Mouse (Mus musculus): ENCODE data around the gene Serpine1. TPM values are rescaled to one million over a fixed set of nuclear protein-coding genes. Genes with fewer than 3 reads are reported as not detected.

Gene Serpine1
- total and polyA plus RNA-seq, 3 experiments = 1.9 to 92.3 (median 18.6) TPM

GRCm38 (mm10) chr5:137028561-137029272, 43.4 kb downstream of the Serpine1 start:
- no peak overlapping the region; the same call in 1 of the 2 replicates for H3K4me3 ChIP-seq (ENCODE audit: low read depth, low read length)
- TF ChIP-seq GATA1 (IDR thresholded peaks at IDR 0.05; ENCODE audit: borderline replicate concordance, low read length) = no peak
- no peaks in the 10 kb centered on the region for H3K36me3 ChIP-seq (replicated peaks)
- ATAC-seq (ENCODE audit: extremely low read depth, insufficient number of reproducible peaks, low FRiP score, poor library complexity, severe bottlenecking) (no peak), DNase-seq (ENCODE audit: low spot score) (no peak)
- H3K4me1 ChIP-seq (ENCODE audit: insufficient read depth, low read depth, low read length) = peaks cover 64% of the 10 kb centered on the region
- H3K9me3 ChIP-seq (replicated peaks) = peaks cover 8% of the 10 kb centered on the region
- peaks cover 80% of the 10 kb centered on the region for H3K27me3 ChIP-seq (ENCODE audit: insufficient read depth, low read length)

DNA sequence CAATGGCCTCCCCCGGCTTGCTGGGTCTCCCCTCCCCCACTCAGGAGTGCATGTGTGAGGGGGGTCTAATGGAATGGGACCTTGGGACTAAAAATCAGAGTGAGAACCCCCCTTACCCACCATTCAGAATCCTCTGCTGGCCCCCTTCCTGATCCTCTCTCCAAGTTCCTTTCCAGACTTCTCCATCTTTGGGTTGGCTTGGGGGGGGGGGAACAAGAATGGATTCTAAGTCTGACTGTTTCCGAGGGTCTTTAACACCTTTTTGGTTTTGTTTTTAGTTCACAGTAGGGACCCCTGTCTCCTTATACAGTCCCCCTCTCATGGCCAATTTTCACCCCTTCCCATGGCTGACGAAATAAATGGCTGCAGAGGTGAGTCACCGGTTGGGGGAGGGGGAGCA, 46.0 kb downstream of the Serpine1 start, which contains the start of gene Vgf:
Gene Vgf, plus strand, starts transcription at position 301 of the 400 bp plus-strand sequence.
- H3K9me3 ChIP-seq (replicated peaks) = peaks cover 7% of the 10 kb centered on the region
- DNase-seq (ENCODE audit: low spot score) = no peak
- H3K4me3 ChIP-seq (ENCODE audit: low read depth, low read length) = no peak within 1 kb of the TSS; the same call in 1 of the 2 replicates
- H3K4me1 ChIP-seq (ENCODE audit: insufficient read depth, low read depth, low read length) = peaks cover 38% of the 10 kb centered on the region
- no peaks in the 10 kb centered on the region for H3K36me3 ChIP-seq (replicated peaks)
- peaks cover 75% of the 10 kb centered on the region for H3K27me3 ChIP-seq (ENCODE audit: insufficient read depth, low read length)
- ATAC-seq (ENCODE audit: extremely low read depth, insufficient number of reproducible peaks, low FRiP score, poor library complexity, severe bottlenecking) = no peak
- TF ChIP-seq POLR2AphosphoS5 (IDR thresholded peaks at IDR 0.05; ENCODE audit: insufficient replicate concordance, low read depth, low read length) (no peak), GATA2 (IDR thresholded peaks at IDR 0.05; ENCODE audit: borderline replicate concordance, low read depth, low read length) (no peak), TAL1 (conservative IDR thresholded peaks at IDR 0.05; ENCODE audit: low read depth, low read length) (no peak), GATA1 (IDR thresholded peaks at IDR 0.05; ENCODE audit: borderline replicate concordance, low read length) (no peak)

- peak; percentile 54; the same call in 1 of the 2 replicates for ATAC-seq (ENCODE audit: extremely low read depth, insufficient number of reproducible peaks, low FRiP score, poor library complexity, severe bottlenecking)
- Histone ChIP-seq H3K4me1 (ENCODE audit: insufficient read depth, low read depth, low read length) (peaks cover 30% of the 10 kb centered on the region), H3K4me3 (ENCODE audit: low read depth, low read length) (no peak overlapping the region; the same call in 1 of the 2 replicates), H3K36me3 (replicated peaks) (no peaks in the 10 kb centered on the region), H3K9me3 (replicated peaks) (0 out of 2 replicates have a peak, but pooled peaks cover 3% of the 10 kb centered on the region), H3K27me3 (ENCODE audit: insufficient read depth, low read length) (peaks cover 67% of the 10 kb centered on the region)
- peak; percentile 72 for DNase-seq (ENCODE audit: low spot score)
- TF ChIP-seq TAL1 (conservative IDR thresholded peaks at IDR 0.05; ENCODE audit: low read depth, low read length) (no peak), GATA1 (IDR thresholded peaks at IDR 0.05; ENCODE audit: borderline replicate concordance, low read length) (no peak), CTCF (IDR thresholded peaks at IDR 0.05; ENCODE audit: low read depth, low read length) (peak; percentile 93)
Measured at GRCm38 (mm10) chr5:137025132-137025531, 46.9 kb downstream of the Serpine1 start.

DNA sequence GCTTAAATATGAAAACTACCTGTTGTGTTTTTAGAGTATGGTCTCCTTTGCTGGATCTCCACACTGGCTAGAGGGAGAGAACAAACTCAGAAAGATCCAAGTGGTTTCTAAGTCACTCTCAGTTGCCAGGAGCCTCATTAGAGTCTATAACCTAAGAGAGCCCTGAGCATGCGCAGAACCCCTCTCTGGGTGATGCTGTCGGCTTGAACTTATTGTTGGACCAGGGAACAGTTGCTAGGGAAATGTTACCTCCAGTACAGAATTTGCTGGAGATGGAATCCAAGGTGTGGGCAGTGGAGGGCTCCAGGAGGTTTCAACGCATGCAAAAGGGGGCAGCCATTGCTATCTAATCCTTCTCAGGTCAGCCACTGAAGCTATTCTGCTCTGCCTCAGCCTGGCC, 47.8 kb downstream of the Serpine1 start:
- no peak for DNase-seq (ENCODE audit: low spot score)
- Histone ChIP-seq H3K27me3 (ENCODE audit: insufficient read depth, low read length) (peaks cover 60% of the 10 kb centered on the region), H3K4me3 (ENCODE audit: low read depth, low read length) (no peak overlapping the region), H3K4me1 (ENCODE audit: insufficient read depth, low read depth, low read length) (peaks cover 22% of the 10 kb centered on the region), H3K9me3 (replicated peaks) (no peaks in the 10 kb centered on the region), H3K36me3 (replicated peaks) (no peaks in the 10 kb centered on the region)
- TF ChIP-seq GATA1 (IDR thresholded peaks at IDR 0.05; ENCODE audit: borderline replicate concordance, low read length) (no peak), CTCF (IDR thresholded peaks at IDR 0.05; ENCODE audit: low read depth, low read length) (no peak), TAL1 (conservative IDR thresholded peaks at IDR 0.05; ENCODE audit: low read depth, low read length) (no peak), GATA2 (IDR thresholded peaks at IDR 0.05; ENCODE audit: borderline replicate concordance, low read depth, low read length) (no peak), POLR2AphosphoS5 (IDR thresholded peaks at IDR 0.05; ENCODE audit: insufficient replicate concordance, low read depth, low read length) (no peak)
- ATAC-seq (ENCODE audit: extremely low read depth, insufficient number of reproducible peaks, low FRiP score, poor library complexity, severe bottlenecking) = no peak

- Histone ChIP-seq H3K4me3 (ENCODE audit: low read depth, low read length) (no peak overlapping the region), H3K9me3 (replicated peaks) (no peaks in the 10 kb centered on the region), H3K27me3 (ENCODE audit: insufficient read depth, low read length) (peaks cover 10% of the 10 kb centered on the region; the same call in 1 of the 2 replicates), H3K4me1 (ENCODE audit: insufficient read depth, low read depth, low read length) (no peaks in the 10 kb centered on the region), H3K36me3 (replicated peaks) (no peaks in the 10 kb centered on the region)
- ATAC-seq (ENCODE audit: extremely low read depth, insufficient number of reproducible peaks, low FRiP score, poor library complexity, severe bottlenecking) (no peak), DNase-seq (ENCODE audit: low spot score) (no peak)
- no peak for TF ChIP-seq TAL1 (conservative IDR thresholded peaks at IDR 0.05; ENCODE audit: low read depth, low read length)
- no peak for TF ChIP-seq CTCF (IDR thresholded peaks at IDR 0.05; ENCODE audit: low read depth, low read length)
- TF ChIP-seq GATA2 (IDR thresholded peaks at IDR 0.05; ENCODE audit: borderline replicate concordance, low read depth, low read length) = no peak
- no peak for TF ChIP-seq POLR2AphosphoS5 (IDR thresholded peaks at IDR 0.05; ENCODE audit: insufficient replicate concordance, low read depth, low read length)
- TF ChIP-seq GATA1 (IDR thresholded peaks at IDR 0.05; ENCODE audit: borderline replicate concordance, low read length) = no peak
Measured at GRCm38 (mm10) chr5:137015913-137016312, 56.2 kb downstream of the Serpine1 start.

- ATAC-seq (ENCODE audit: extremely low read depth, insufficient number of reproducible peaks, low FRiP score, poor library complexity, severe bottlenecking) (no peak), DNase-seq (ENCODE audit: low spot score) (no peak)
- H3K27me3 ChIP-seq (ENCODE audit: insufficient read depth, low read length) = peaks cover 17% of the 10 kb centered on the region
- no peaks in the 10 kb centered on the region for H3K36me3 ChIP-seq (replicated peaks)
- TF ChIP-seq TAL1 (conservative IDR thresholded peaks at IDR 0.05; ENCODE audit: low read depth, low read length) = no peak
- TF ChIP-seq GATA1 (IDR thresholded peaks at IDR 0.05; ENCODE audit: borderline replicate concordance, low read length) = no peak
- no peak for TF ChIP-seq CTCF (IDR thresholded peaks at IDR 0.05; ENCODE audit: low read depth, low read length)
- H3K4me3 ChIP-seq (ENCODE audit: low read depth, low read length) = no peak overlapping the region
- no peaks in the 10 kb centered on the region for H3K4me1 ChIP-seq (ENCODE audit: insufficient read depth, low read depth, low read length)
- H3K9me3 ChIP-seq (replicated peaks) = no peaks in the 10 kb centered on the region
Measured at GRCm38 (mm10) chr5:137012401-137012950, 59.6 kb downstream of the Serpine1 start.

Other genes with a start within 250 kb of the Serpine1 start
- gene Col26a1, start 189.1 kb downstream of the Serpine1 start, total RNA-seq (2014; fragmentation: Nextera tagmentation) = not detected in 2 replicates
- gene Col26a1, start 189.1 kb downstream of the Serpine1 start, total RNA-seq (2017) = 0.23 and 0.38 TPM in 2 replicates
- gene Col26a1, start 189.1 kb downstream of the Serpine1 start, polyA plus RNA-seq (2012) = not detected in 2 replicates
- gene Ift22, start 164.1 kb downstream of the Serpine1 start, total RNA-seq (2014; fragmentation: Nextera tagmentation) = 10.5 and 16.6 TPM in 2 replicates
- 5.6 and 6.1 TPM in 2 replicates for gene Ift22, start 164.1 kb downstream of the Serpine1 start, total RNA-seq (2017)
- gene Ift22, start 164.1 kb downstream of the Serpine1 start, polyA plus RNA-seq (2012) = 3.9 and 6.5 TPM in 2 replicates
- gene Fis1, start 119.0 kb downstream of the Serpine1 start, total RNA-seq (2014; fragmentation: Nextera tagmentation) = 143 and 157 TPM in 2 replicates
- gene Fis1, start 119.0 kb downstream of the Serpine1 start, total RNA-seq (2017) = 152 and 170 TPM in 2 replicates
- 439 and 593 TPM in 2 replicates for gene Fis1, start 119.0 kb downstream of the Serpine1 start, polyA plus RNA-seq (2012)
- gene Cldn15, start 105.7 kb downstream of the Serpine1 start, total RNA-seq (2014; fragmentation: Nextera tagmentation) = 1.6 TPM in 1 of 2 replicates, not detected in the other
- 0.05 TPM in 1 of 2 replicates, not detected in the other for gene Cldn15, start 105.7 kb downstream of the Serpine1 start, total RNA-seq (2017)
- gene Cldn15, start 105.7 kb downstream of the Serpine1 start, polyA plus RNA-seq (2012) = 0.08 and 0.13 TPM in 2 replicates
- gene Plod3, start 85.2 kb downstream of the Serpine1 start, total RNA-seq (2014; fragmentation: Nextera tagmentation) = 21.4 and 39.8 TPM in 2 replicates
- gene Plod3, start 85.2 kb downstream of the Serpine1 start, total RNA-seq (2017) = 19.7 and 20.7 TPM in 2 replicates
- gene Plod3, start 85.2 kb downstream of the Serpine1 start, polyA plus RNA-seq (2012) = 33.1 and 33.9 TPM in 2 replicates
- gene Znhit1, start 84.2 kb downstream of the Serpine1 start, total RNA-seq (2014; fragmentation: Nextera tagmentation) = 88.7 and 113 TPM in 2 replicates
- 35.5 and 43.4 TPM in 2 replicates for gene Znhit1, start 84.2 kb downstream of the Serpine1 start, total RNA-seq (2017)
- gene Znhit1, start 84.2 kb downstream of the Serpine1 start, polyA plus RNA-seq (2012) = 247 and 287 TPM in 2 replicates
- gene Vgf, start 45.9 kb downstream of the Serpine1 start, total RNA-seq (2014; fragmentation: Nextera tagmentation) = not detected in 2 replicates
- gene Vgf, start 45.9 kb downstream of the Serpine1 start, total RNA-seq (2017) = 0.06 and 0.11 TPM in 2 replicates
- 0.56 and 0.59 TPM in 2 replicates for gene Vgf, start 45.9 kb downstream of the Serpine1 start, polyA plus RNA-seq (2012)
- 36.8 and 37.5 TPM in 2 replicates for gene Ap1s1, start 26.1 kb downstream of the Serpine1 start, total RNA-seq (2014; fragmentation: Nextera tagmentation)
- gene Ap1s1, start 26.1 kb downstream of the Serpine1 start, total RNA-seq (2017) = 104 and 115 TPM in 2 replicates
- gene Ap1s1, start 26.1 kb downstream of the Serpine1 start, polyA plus RNA-seq (2012) = 136 and 173 TPM in 2 replicates
- gene Trim56, start 43.9 kb upstream of the Serpine1 start, total RNA-seq (2014; fragmentation: Nextera tagmentation) = 29.7 and 55.3 TPM in 2 replicates
- 25.8 and 34.1 TPM in 2 replicates for gene Trim56, start 43.9 kb upstream of the Serpine1 start, total RNA-seq (2017)
- gene Trim56, start 43.9 kb upstream of the Serpine1 start, polyA plus RNA-seq (2012) = 16.7 and 19.2 TPM in 2 replicates
- gene Muc3, start 77.1 kb upstream of the Serpine1 start, total RNA-seq (2014; fragmentation: Nextera tagmentation) = not detected in 2 replicates
- gene Muc3, start 77.1 kb upstream of the Serpine1 start, total RNA-seq (2017) = 0.12 TPM in 1 of 2 replicates, not detected in the other
- not detected in 2 replicates for gene Muc3, start 77.1 kb upstream of the Serpine1 start, polyA plus RNA-seq (2012)
- gene Muc3a, start 140.1 kb upstream of the Serpine1 start, total RNA-seq (2014; fragmentation: Nextera tagmentation) = 0.98 TPM in 1 of 2 replicates, not detected in the other
- 0.17 TPM in 1 of 2 replicates, not detected in the other for gene Muc3a, start 140.1 kb upstream of the Serpine1 start, total RNA-seq (2017)
- not detected in 2 replicates for gene Muc3a, start 140.1 kb upstream of the Serpine1 start, polyA plus RNA-seq (2012)
- 62.7 and 168 TPM in 2 replicates for gene Ache, start 215.3 kb upstream of the Serpine1 start, total RNA-seq (2014; fragmentation: Nextera tagmentation)
- gene Ache, start 215.3 kb upstream of the Serpine1 start, total RNA-seq (2017) = 7.4 and 7.8 TPM in 2 replicates
- 36.5 and 46.4 TPM in 2 replicates for gene Ache, start 215.3 kb upstream of the Serpine1 start, polyA plus RNA-seq (2012)
- gene Ufsp1, start 222.4 kb upstream of the Serpine1 start, total RNA-seq (2014; fragmentation: Nextera tagmentation) = 17.9 and 24.7 TPM in 2 replicates
- 11.7 and 13.8 TPM in 2 replicates for gene Ufsp1, start 222.4 kb upstream of the Serpine1 start, total RNA-seq (2017)
- gene Ufsp1, start 222.4 kb upstream of the Serpine1 start, polyA plus RNA-seq (2012) = 29.7 and 29.9 TPM in 2 replicates
- gene Srrt, start 235.4 kb upstream of the Serpine1 start, total RNA-seq (2014; fragmentation: Nextera tagmentation) = 167 and 243 TPM in 2 replicates
- gene Srrt, start 235.4 kb upstream of the Serpine1 start, total RNA-seq (2017) = 185 and 189 TPM in 2 replicates
- 329 and 331 TPM in 2 replicates for gene Srrt, start 235.4 kb upstream of the Serpine1 start, polyA plus RNA-seq (2012)
- 21.7 and 25.5 TPM in 2 replicates for gene Trip6, start 242.1 kb upstream of the Serpine1 start, total RNA-seq (2014; fragmentation: Nextera tagmentation)
- 4.6 and 8.8 TPM in 2 replicates for gene Trip6, start 242.1 kb upstream of the Serpine1 start, total RNA-seq (2017)
- 57.8 and 77.7 TPM in 2 replicates for gene Trip6, start 242.1 kb upstream of the Serpine1 start, polyA plus RNA-seq (2012)